Mouse (Mus musculus) CD4-positive helper T cell, adult 2 months (primary cell): ENCODE results near the gene Fn1.
A peak's percentile ranks its signal among the peaks of the same experiment; 100 is the strongest.

ENCODE experiments used
- DNase-seq: peaks from one replicate; pipeline ENCODE4 v3.0.0-alpha.2; 2012; ENCODE audit warnings: low read depth, missing footprints, low spot score

The Fn1 gene

GRCm38 (mm10) chr1:71606600-71607325 lies 46.2 kb downstream of the Fn1 start:
- no peak for DNase-seq

GRCm38 (mm10) chr1:71605751-71606150 lies 47.2 kb downstream of the Fn1 start:
- no peak for DNase-seq

GRCm38 (mm10) chr1:71595365-71595764 lies 57.6 kb downstream of the Fn1 start:
- no peak for DNase-seq

- peak; percentile 24 for DNase-seq
Measured at GRCm38 (mm10) chr1:71594268-71594667, 58.7 kb downstream of the Fn1 start.

- no peak for DNase-seq
Measured at GRCm38 (mm10) chr1:71593184-71593583, 59.8 kb downstream of the Fn1 start.

GRCm38 (mm10) chr1:71590038-71590437 lies 63.0 kb downstream of the Fn1 start:
- no peak for DNase-seq

- no peak for DNase-seq
Measured at GRCm38 (mm10) chr1:71586658-71587057, 66.3 kb downstream of the Fn1 start.

- DNase-seq = no peak
Measured at GRCm38 (mm10) chr1:71583900-71584299, 69.1 kb downstream of the Fn1 start.

GRCm38 (mm10) chr1:71583302-71583701 lies 69.7 kb downstream of the Fn1 start:
- no peak for DNase-seq

GRCm38 (mm10) chr1:71580408-71580807 lies 72.6 kb downstream of the Fn1 start:
- no peak for DNase-seq

- DNase-seq = no peak
Measured at GRCm38 (mm10) chr1:71579526-71579925, 73.5 kb downstream of the Fn1 start.

GRCm38 (mm10) chr1:71576837-71577236 lies 76.2 kb downstream of the Fn1 start:
- DNase-seq = peak; percentile 42

- DNase-seq = no peak
Measured at GRCm38 (mm10) chr1:71575987-71576386, 77.0 kb downstream of the Fn1 start.

GRCm38 (mm10) chr1:71570116-71570515 lies 82.9 kb downstream of the Fn1 start:
- DNase-seq = no peak

- no peak for DNase-seq
Measured at GRCm38 (mm10) chr1:71567884-71568605, 85.0 kb downstream of the Fn1 start.

GRCm38 (mm10) chr1:71564291-71564690 lies 88.7 kb downstream of the Fn1 start:
- DNase-seq = no peak

- no peak for DNase-seq
Measured at GRCm38 (mm10) chr1:71560626-71561025, 92.4 kb downstream of the Fn1 start.

GRCm38 (mm10) chr1:71556688-71557612 lies 96.0 kb downstream of the Fn1 start, which contains the start of gene Atic:
Atic (plus strand) TSS chr1:71557150.
- DNase-seq = peak; percentile 94

GRCm38 (mm10) chr1:71550626-71551195 lies 102.3 kb downstream of the Fn1 start:
- DNase-seq = no peak

GRCm38 (mm10) chr1:71540437-71540836 lies 112.6 kb downstream of the Fn1 start:
- no peak for DNase-seq

- DNase-seq = no peak
Measured at GRCm38 (mm10) chr1:71539641-71540040, 113.4 kb downstream of the Fn1 start.
